Mouse (Mus musculus) G1E (cell line): ENCODE results near the gene Gnb1l. TPM values are rescaled to one million over a fixed set of nuclear protein-coding genes. Genes with fewer than 3 reads are reported as not detected.

Experiments used
- ATAC-seq: 2 replicates; pipeline ENCODE4 v1.8.0; 2016; ENCODE audit warnings: mild to moderate bottlenecking; ENCODE audit not compliant: insufficient number of reproducible peaks, poor library complexity, low FRiP score, severe bottlenecking; ENCODE audit errors: extremely low read depth
- DNase-seq: peaks from one replicate; pipeline ENCODE4 v3.0.0; 2012; ENCODE audit warnings: low spot score
- H3K27me3 ChIP-seq: 2 replicates; pipeline ENCODE4 v1.6.1; 2012; ENCODE audit warnings: mild to moderate bottlenecking, low read length, inconsistent platforms; ENCODE audit not compliant: insufficient read depth
- H3K36me3 ChIP-seq: replicated peaks from 2 replicates; pipeline ENCODE3; 2012; ENCODE audit warnings: mild to moderate bottlenecking, inconsistent platforms
- H3K4me1 ChIP-seq: 2 replicates; pipeline ENCODE4 v1.6.1; 2012; ENCODE audit warnings: low read depth, low read length, inconsistent platforms, mixed read lengths; ENCODE audit not compliant: insufficient read depth
- H3K4me3 ChIP-seq: 2 replicates; pipeline ENCODE4 v1.5.1; 2012; ENCODE audit warnings: low read depth, mild to moderate bottlenecking, inconsistent platforms, low read length, moderate library complexity, mixed read lengths
- H3K9me3 ChIP-seq: replicated peaks from 2 replicates; pipeline ENCODE4 v1.6.1; 2012; ENCODE audit warnings: inconsistent platforms
- CTCF ChIP-seq: IDR thresholded peaks from 2 replicates; pipeline ENCODE4 v1.5.1; 2012; ENCODE audit warnings: low read depth, low read length, inconsistent platforms, mixed read lengths
- GATA1 ChIP-seq: IDR thresholded peaks from 2 replicates; pipeline ENCODE4 v1.6.1; 2012; ENCODE audit warnings: borderline replicate concordance, low read length, inconsistent platforms, mixed read lengths
- GATA2 ChIP-seq: IDR thresholded peaks from 2 replicates; pipeline ENCODE4 v1.6.1; 2012; ENCODE audit warnings: low read depth, low read length, inconsistent platforms, borderline replicate concordance
- POLR2AphosphoS5 ChIP-seq: IDR thresholded peaks from 2 replicates; pipeline ENCODE4 v1.6.1; 2012; ENCODE audit warnings: low read depth, low read length, inconsistent platforms; ENCODE audit not compliant: insufficient replicate concordance
- TAL1 ChIP-seq: conservative IDR thresholded peaks from 2 replicates; pipeline ENCODE4 v1.6.1; 2012; ENCODE audit warnings: low read depth, low read length, inconsistent platforms, mixed read lengths
- polyA plus RNA-seq: library from polyadenylated mRNA; stranded (reverse); fragments of >175 nt; gene quantifications from 2 replicates; pipeline ENCODE4 v1.2.3, GENCODE M21; 2012
- total RNA-seq, 2 experiments: library from RNA; stranded (forward) in 1 of 2; stranded (reverse) in 1 of 2; fragments of 200-1000 nt in 1 of 2; fragments of >200 nt in 1 of 2; fragmentation: Nextera tagmentation in 1 of 2; gene quantifications; 2 replicates each; pipeline ENCODE4 v1.2.3; 2014 to 2017

Gnb1l gene
- total and polyA plus RNA-seq, 3 experiments = 6.1 to 8.0 (median 7.9) TPM

- no peaks in the 10 kb centered on the region for H3K27me3 ChIP-seq
Observed at GRCm38 (mm10) chr16:18484794-18485435, 13.6 kb upstream of the Gnb1l start.

GRCm38 (mm10) chr16:18486126-18486525 lies 12.4 kb upstream of the Gnb1l start:
- no peak overlapping the region for H3K4me3 ChIP-seq
- no peak for ATAC-seq
- H3K9me3 ChIP-seq = no peaks in the 10 kb centered on the region
- peaks cover 37% of the 10 kb centered on the region for H3K36me3 ChIP-seq
- no peaks in the 10 kb centered on the region for H3K27me3 ChIP-seq
- no peak for DNase-seq
- no peak for TF ChIP-seq TAL1
- no peak for TF ChIP-seq GATA2
- no peak for TF ChIP-seq CTCF
- no peak for TF ChIP-seq POLR2AphosphoS5
- no peak for TF ChIP-seq GATA1
- H3K4me1 ChIP-seq = peaks cover 10% of the 10 kb centered on the region

More at GRCm38 (mm10) chr16:18484794-18485435, 13.6 kb upstream of the Gnb1l start:
- no peak for TF ChIP-seq POLR2AphosphoS5
- no peak for TF ChIP-seq CTCF
- TF ChIP-seq GATA2 = no peak
- TF ChIP-seq TAL1 = no peak
- TF ChIP-seq GATA1 = no peak
- H3K4me3 ChIP-seq = no peak overlapping the region
- H3K9me3 ChIP-seq = no peaks in the 10 kb centered on the region
- H3K36me3 ChIP-seq = peaks cover 49% of the 10 kb centered on the region
- ATAC-seq (no peak), DNase-seq (no peak)
- H3K4me1 ChIP-seq = peaks cover 7% of the 10 kb centered on the region

- DNase-seq = no peak
- no peak overlapping the region for H3K4me3 ChIP-seq
- peaks cover 11% of the 10 kb centered on the region for H3K4me1 ChIP-seq
- no peak for ATAC-seq
- H3K36me3 ChIP-seq = peaks cover 5% of the 10 kb centered on the region
- no peaks in the 10 kb centered on the region for H3K27me3 ChIP-seq
- H3K9me3 ChIP-seq = no peaks in the 10 kb centered on the region
- TF ChIP-seq GATA1 (no peak), POLR2AphosphoS5 (no peak), TAL1 (no peak), GATA2 (no peak), CTCF (no peak)
Observed at GRCm38 (mm10) chr16:18490281-18490680, 8.2 kb upstream of the Gnb1l start.

GRCm38 (mm10) chr16:18490894-18491293 lies 7.6 kb upstream of the Gnb1l start:
- TF ChIP-seq POLR2AphosphoS5 = no peak
- TF ChIP-seq GATA1 = no peak
- TF ChIP-seq GATA2 = no peak
- no peak for TF ChIP-seq TAL1
- H3K27me3 ChIP-seq = no peaks in the 10 kb centered on the region
- DNase-seq = no peak
- no peak; the same call in 1 of the 2 replicates for ATAC-seq
- no peaks in the 10 kb centered on the region for H3K9me3 ChIP-seq
- H3K4me3 ChIP-seq = no peak overlapping the region
- H3K4me1 ChIP-seq = peaks cover 11% of the 10 kb centered on the region
- peaks cover 5% of the 10 kb centered on the region for H3K36me3 ChIP-seq

GRCm38 (mm10) chr16:18497865-18498515 lies 523 bp upstream of the Gnb1l start:
- TF ChIP-seq POLR2AphosphoS5 (0 out of 2 replicates have a peak, but pooled peaks have one; percentile 51), GATA2 (no peak)
- Histone ChIP-seq H3K9me3 (no peaks in the 10 kb centered on the region), H3K27me3 (no peaks in the 10 kb centered on the region), H3K36me3 (peaks cover 30% of the 10 kb centered on the region), H3K4me1 (peaks cover 50% of the 10 kb centered on the region), H3K4me3 (peak overlapping the region; percentile 88)
- ATAC-seq (peak; percentile 11; the same call in 1 of the 2 replicates), DNase-seq (peak; percentile 38)

GRCm38 (mm10) chr16:18498996-18499395 lies 483 bp downstream of the Gnb1l start:
- peak; percentile 45 for DNase-seq
- no peak for ATAC-seq
- peaks cover 39% of the 10 kb centered on the region for H3K36me3 ChIP-seq

GRCm38 (mm10) chr16:18501531-18501930 lies 3.0 kb downstream of the Gnb1l start:
- no peaks in the 10 kb centered on the region for H3K9me3 ChIP-seq
- H3K4me1 ChIP-seq = peaks cover 53% of the 10 kb centered on the region
- TF ChIP-seq GATA2 (no peak), CTCF (no peak), POLR2AphosphoS5 (no peak), GATA1 (no peak), TAL1 (no peak)
- peaks cover 60% of the 10 kb centered on the region for H3K36me3 ChIP-seq
- H3K27me3 ChIP-seq = no peaks in the 10 kb centered on the region
- ATAC-seq = no peak
- no peak for DNase-seq
- H3K4me3 ChIP-seq = no peak overlapping the region

More at GRCm38 (mm10) chr16:18498996-18499395, 483 bp downstream of the Gnb1l start:
- Histone ChIP-seq H3K4me1 (peaks cover 50% of the 10 kb centered on the region), H3K9me3 (no peaks in the 10 kb centered on the region), H3K4me3 (peak overlapping the region; percentile 88), H3K27me3 (no peaks in the 10 kb centered on the region)
- TF ChIP-seq GATA2 (no peak), POLR2AphosphoS5 (no peak)
